Mouse (Mus musculus) embryonic facial prominence, embryonic 14.5 days (tissue): ENCODE data around the gene Ceacam20. TPM values are rescaled to one million over a fixed set of nuclear protein-coding genes. Genes with fewer than 3 reads are reported as not detected.

ENCODE experiments used
- ATAC-seq: fragments of 200-750 bp; cut with Nextera tagmentation; 2 replicates; pipeline ENCODE4 v1.8.0; 2017; ENCODE audit warnings: low read depth, moderate number of reproducible peaks, moderate TSS enrichment
- DNase-seq: peaks from one replicate; pipeline ENCODE4 v3.0.0-alpha.2; 2015; ENCODE audit warnings: low spot score
- H3K27ac ChIP-seq: fragments of 300-500 bp; sonication (generic); replicated peaks from 2 replicates; pipeline ENCODE4 v1.5.1; 2014; ENCODE audit warnings: low read depth, mild to moderate bottlenecking, low read length, moderate library complexity
- H3K27me3 ChIP-seq: fragments of 300-500 bp; sonication (generic); replicated peaks from 2 replicates; pipeline ENCODE4 v1.6.1; 2014; ENCODE audit warnings: low read length; ENCODE audit not compliant: control insufficient read depth, insufficient read depth
- H3K36me3 ChIP-seq: fragments of 300-500 bp; sonication (generic); 2 replicates; pipeline ENCODE4 v1.6.1; 2014; ENCODE audit warnings: low read length, mixed read lengths; ENCODE audit not compliant: control insufficient read depth, insufficient read depth
- H3K4me1 ChIP-seq: fragments of 300-500 bp; sonication (generic); 2 replicates; pipeline ENCODE4 v1.6.1; 2014; ENCODE audit warnings: antibody characterized with exemption, low read length; ENCODE audit not compliant: control insufficient read depth, insufficient read depth
- H3K4me2 ChIP-seq: fragments of 300-500 bp; sonication (generic); 2 replicates; pipeline ENCODE4 v1.6.1; 2014; ENCODE audit warnings: low read depth, mild to moderate bottlenecking, low read length, moderate library complexity, mixed read lengths
- H3K4me3 ChIP-seq: fragments of 300-500 bp; sonication (generic); 2 replicates; pipeline ENCODE4 v1.5.1; 2014; ENCODE audit warnings: low read depth, mild to moderate bottlenecking, low read length
- H3K9ac ChIP-seq: fragments of 300-500 bp; sonication (generic); 2 replicates; pipeline ENCODE4 v1.6.1; 2014; ENCODE audit warnings: low read depth, mild to moderate bottlenecking, low read length, moderate library complexity, mixed read lengths
- H3K9me3 ChIP-seq: fragments of 300-500 bp; sonication (generic); 2 replicates; pipeline ENCODE4 v1.6.1; 2016; ENCODE audit warnings: low read length; ENCODE audit not compliant: control insufficient read depth
- WGBS: fragments of 180-500 bp; shearing (Covaris S2); extraction: QIAGEN DNeasy Blood & Tissue Kit; methylation state at CpG from one replicate; pipeline ENCODE4 v1.1.7; 2014; 5-methylcytosine and 5-hydroxymethylcytosine counted together
- polyA plus RNA-seq: library from polyadenylated mRNA; unstranded; fragments of >200 nt; fragmentation: Nextera tagmentation; extraction: Ambion mirVana; gene quantifications from 2 replicates; pipeline ENCODE4 v1.2.1, GENCODE M21; 2014

Ceacam20 gene
- polyA plus RNA-seq, 1 experiment from 2014 or later: not detected

GRCm38 (mm10) chr7:19944709-19945108, 20.5 kb upstream of the Ceacam20 start:
- no peaks in the 10 kb centered on the region for H3K36me3 ChIP-seq
- no peak overlapping the region for H3K4me3 ChIP-seq
- no peak overlapping the region for H3K27ac ChIP-seq
- no peaks in the 10 kb centered on the region for H3K9me3 ChIP-seq
- no peak for ATAC-seq
- 90% methylated on average over 8 of the region's 8 CpGs for WGBS
- no peak overlapping the region for H3K4me2 ChIP-seq
- no peaks in the 10 kb centered on the region for H3K27me3 ChIP-seq
- DNase-seq: no peak
- H3K4me1 ChIP-seq: no peaks in the 10 kb centered on the region
- no peak overlapping the region for H3K9ac ChIP-seq

- Histone ChIP-seq H3K9me3 (no peaks in the 10 kb centered on the region), H3K4me1 (no peaks in the 10 kb centered on the region), H3K27ac (no peak overlapping the region), H3K4me2 (no peak overlapping the region), H3K4me3 (no peak overlapping the region), H3K27me3 (no peaks in the 10 kb centered on the region), H3K36me3 (no peaks in the 10 kb centered on the region), H3K9ac (no peak overlapping the region)
- DNase-seq (no peak), ATAC-seq (no peak)
- WGBS: 93% methylated on average over 5 of the region's 5 CpGs
Measured at GRCm38 (mm10) chr7:19945201-19945600, 20.0 kb upstream of the Ceacam20 start.

- peak; percentile 40 for DNase-seq
- H3K9ac ChIP-seq: no peak overlapping the region
- 78% methylated on average over 13 of the region's 13 CpGs for WGBS
- H3K27me3 ChIP-seq: no peaks in the 10 kb centered on the region
- H3K27ac ChIP-seq: no peak overlapping the region
- H3K4me3 ChIP-seq: no peak overlapping the region
- no peaks in the 10 kb centered on the region for H3K9me3 ChIP-seq
- ATAC-seq: peak; percentile 18; the same call in 1 of the 2 replicates
- no peak overlapping the region for H3K4me2 ChIP-seq
- H3K4me1 ChIP-seq: no peaks in the 10 kb centered on the region
- H3K36me3 ChIP-seq: no peaks in the 10 kb centered on the region
Measured at GRCm38 (mm10) chr7:19945821-19946515, 19.2 kb upstream of the Ceacam20 start.

GRCm38 (mm10) chr7:19948956-19949355, 16.3 kb upstream of the Ceacam20 start:
- no peak overlapping the region for H3K9ac ChIP-seq
- no peak overlapping the region for H3K4me2 ChIP-seq
- no peaks in the 10 kb centered on the region for H3K36me3 ChIP-seq
- no peaks in the 10 kb centered on the region for H3K27me3 ChIP-seq
- 74% methylated on average over 12 of the region's 12 CpGs for WGBS
- H3K4me1 ChIP-seq: no peaks in the 10 kb centered on the region
- H3K4me3 ChIP-seq: no peak overlapping the region
- no peak for ATAC-seq
- no peak overlapping the region for H3K27ac ChIP-seq
- no peaks in the 10 kb centered on the region for H3K9me3 ChIP-seq
- no peak for DNase-seq

- no peak overlapping the region for H3K4me2 ChIP-seq
- no peaks in the 10 kb centered on the region for H3K9me3 ChIP-seq
- WGBS: 61% methylated on average over 10 of the region's 10 CpGs
- no peaks in the 10 kb centered on the region for H3K27me3 ChIP-seq
- no peak for ATAC-seq
- H3K4me3 ChIP-seq: no peak overlapping the region
- H3K9ac ChIP-seq: no peak overlapping the region
- no peaks in the 10 kb centered on the region for H3K4me1 ChIP-seq
- H3K27ac ChIP-seq: no peak overlapping the region
- DNase-seq: no peak
- no peaks in the 10 kb centered on the region for H3K36me3 ChIP-seq
Measured at GRCm38 (mm10) chr7:19949996-19950395, 15.2 kb upstream of the Ceacam20 start.

GRCm38 (mm10) chr7:19950589-19950988, 14.6 kb upstream of the Ceacam20 start, which contains the start of gene Igsf23:
Gene Igsf23 (minus strand): TSS chr7:19950756.
- WGBS: 49% methylated on average over 9 of the region's 9 CpGs
- ATAC-seq: no peak
- no peak for DNase-seq
- no peak within 1 kb of the TSS for H3K9ac ChIP-seq
- H3K36me3 ChIP-seq: no peaks in the 10 kb centered on the region
- no peaks in the 10 kb centered on the region for H3K4me1 ChIP-seq
- H3K4me3 ChIP-seq: no peak within 1 kb of the TSS
- H3K9me3 ChIP-seq: no peaks in the 10 kb centered on the region
- H3K27ac ChIP-seq: no peak within 1 kb of the TSS
- no peak within 1 kb of the TSS for H3K4me2 ChIP-seq
- H3K27me3 ChIP-seq: no peaks in the 10 kb centered on the region

GRCm38 (mm10) chr7:19952320-19952986, 12.8 kb upstream of the Ceacam20 start:
- no peaks in the 10 kb centered on the region for H3K4me1 ChIP-seq
- H3K27me3 ChIP-seq: no peaks in the 10 kb centered on the region
- H3K9ac ChIP-seq: no peak overlapping the region
- H3K4me3 ChIP-seq: no peak overlapping the region
- no peaks in the 10 kb centered on the region for H3K36me3 ChIP-seq
- ATAC-seq (no peak), DNase-seq (no peak)
- H3K27ac ChIP-seq: no peak overlapping the region
- H3K9me3 ChIP-seq: no peaks in the 10 kb centered on the region
- WGBS: 53% methylated on average over 10 of the region's 10 CpGs
- no peak overlapping the region for H3K4me2 ChIP-seq

GRCm38 (mm10) chr7:19953054-19953453, 12.2 kb upstream of the Ceacam20 start:
- Histone ChIP-seq H3K36me3 (no peaks in the 10 kb centered on the region), H3K4me2 (no peak overlapping the region), H3K9ac (no peak overlapping the region), H3K27me3 (no peaks in the 10 kb centered on the region), H3K4me3 (no peak overlapping the region), H3K4me1 (no peaks in the 10 kb centered on the region), H3K9me3 (no peaks in the 10 kb centered on the region), H3K27ac (no peak overlapping the region)
- ATAC-seq (no peak), DNase-seq (no peak)
- WGBS: 47% methylated on average over 9 of the region's 9 CpGs

- H3K4me2 ChIP-seq: no peak overlapping the region
- ATAC-seq (no peak), DNase-seq (no peak)
- no peaks in the 10 kb centered on the region for H3K9me3 ChIP-seq
- H3K9ac ChIP-seq: no peak overlapping the region
- no peak overlapping the region for H3K4me3 ChIP-seq
- 68% methylated on average over 4 of the region's 4 CpGs for WGBS
- no peak overlapping the region for H3K27ac ChIP-seq
- no peaks in the 10 kb centered on the region for H3K36me3 ChIP-seq
- no peaks in the 10 kb centered on the region for H3K4me1 ChIP-seq
- H3K27me3 ChIP-seq: no peaks in the 10 kb centered on the region
Measured at GRCm38 (mm10) chr7:19955861-19956260, 9.4 kb upstream of the Ceacam20 start.
